Mouse (Mus musculus): ENCODE measurements around the gene Myo18b. TPM values are rescaled to one million over a fixed set of nuclear protein-coding genes. Genes with fewer than 3 reads are reported as not detected.

The Myo18b gene
- total and polyA plus RNA-seq, 3 experiments, result not detected

GRCm38 (mm10) chr5:112872999-112873398 is 23.2 kb downstream of the Myo18b start:
- Histone ChIP-seq H3K9me3 (replicated peaks; ENCODE audit: low read length) (peaks cover 96% of the 10 kb centered on the region), H3K9ac (ENCODE audit: insufficient read depth, low read depth) (no peak overlapping the region), H3K27ac (ENCODE audit: insufficient read depth, low read depth) (no peak overlapping the region), H3K4me3 (replicated peaks in 1 of 3; ENCODE audit: low read depth in 2 of 3, low read length in 2 of 3, poor library complexity in 1 of 3) (peak overlapping the region in 1 of 3 experiments; percentile 10), H3K36me3 (replicated peaks in 1 of 2; ENCODE audit: control insufficient read depth in 1 of 2, insufficient read depth in 1 of 2, low read length in 1 of 2) (no peaks in the 10 kb centered on the region), H3K27me3 (replicated peaks) (no peaks in the 10 kb centered on the region), H3K4me1 (ENCODE audit: control insufficient read depth in 1 of 2, insufficient read depth in 2 of 2) (no peaks in the 10 kb centered on the region), H3K79me2 (replicated peaks; ENCODE audit: control insufficient read depth, extremely low read depth, insufficient read depth, poor library complexity, severe bottlenecking) (no peaks in the 10 kb centered on the region), H3K4me2 (ENCODE audit: insufficient read depth, low read depth, poor library complexity, severe bottlenecking) (no peak overlapping the region)
- dilution Hi-C loops (cut with MboI; ENCODE audit: extremely low pct_ligation_motif_present, extremely low pct_unique_long_range_greater_than_20kb, low sequenced_read_pairs), result no loop called here
- no peak for TF ChIP-seq ZKSCAN1 (IDR thresholded peaks at IDR 0.05; ENCODE audit: borderline replicate concordance, low read depth, low read length)
- TF ChIP-seq GABPA (IDR thresholded peaks at IDR 0.05; ENCODE audit: insufficient replicate concordance, low read depth, low read length), result no peak
- TF ChIP-seq USF2 (conservative IDR thresholded peaks at IDR 0.05; ENCODE audit: low read depth, low read length), result no peak
- TF ChIP-seq SMC3 (IDR thresholded peaks at IDR 0.05; ENCODE audit: low read depth, low read length), result no peak
- TF ChIP-seq EP300 (IDR thresholded peaks at IDR 0.05; ENCODE audit: low read length), result no peak
- no peak for TF ChIP-seq MAZ (IDR thresholded peaks at IDR 0.05; ENCODE audit: low read depth, low read length)
- no peak for TF ChIP-seq MXI1 (IDR thresholded peaks at IDR 0.05; ENCODE audit: low read depth, low read length)
- no peak for TF ChIP-seq POLR2AphosphoS2 (IDR thresholded peaks at IDR 0.05; ENCODE audit: low read depth, low read length)
- TF ChIP-seq KAT2A (IDR thresholded peaks at IDR 0.05; ENCODE audit: insufficient replicate concordance, low read length), result no peak
- TF ChIP-seq UBTF (IDR thresholded peaks at IDR 0.05; ENCODE audit: low read depth, low read length), result no peak
- no peak for TF ChIP-seq MEF2A (IDR thresholded peaks at IDR 0.05; ENCODE audit: borderline replicate concordance, low read depth, low read length)
- no peak for TF ChIP-seq RAD21 (IDR thresholded peaks at IDR 0.05; ENCODE audit: low read depth, low read length)
- no peak for TF ChIP-seq NELFE (IDR thresholded peaks at IDR 0.05; ENCODE audit: low read depth, low read length)
- TF ChIP-seq ZMIZ1 (IDR thresholded peaks at IDR 0.05; ENCODE audit: low read depth, low read length), result no peak
- no peak for TF ChIP-seq TBP (conservative IDR thresholded peaks at IDR 0.05; ENCODE audit: low read depth, low read length)
- no peak for DNase-seq (ENCODE audit: extremely low read depth)
- in situ Hi-C loops (cut with MboI; ENCODE audit: low pct_ligation_motif_present, low pct_unique_long_range_greater_than_20kb, low sequenced_read_pairs), result loop anchor here (10.0 kb wide), 1 partner anchor 182 kb away; no protein-coding TSS in a partner anchor

DNA sequence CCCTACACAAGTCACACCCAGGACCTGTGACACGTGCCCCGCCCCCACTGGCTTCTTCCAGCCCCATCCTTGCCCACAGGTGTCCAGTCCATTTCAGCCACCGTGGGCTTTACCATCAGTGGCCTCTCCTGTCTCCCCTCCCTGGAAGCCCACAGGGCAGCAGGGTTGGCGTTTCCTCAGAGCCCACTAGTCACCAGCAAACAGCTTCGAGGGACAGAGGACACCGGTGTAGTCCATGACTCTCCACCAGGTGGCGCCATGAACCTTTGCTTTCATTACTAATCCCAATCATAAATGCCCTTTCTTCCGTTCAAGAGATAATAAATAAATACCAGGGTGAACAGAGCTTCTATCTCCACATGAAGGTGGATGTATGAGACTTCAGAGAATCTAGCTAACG is 25.4 kb downstream of the Myo18b start:
- no peak for DNase-seq (ENCODE audit: extremely low read depth)
- no peaks in the 10 kb centered on the region for H3K36me3 ChIP-seq (replicated peaks in 1 of 2; ENCODE audit: control insufficient read depth in 1 of 2, insufficient read depth in 1 of 2, low read length in 1 of 2)
- TF ChIP-seq RCOR1 (conservative IDR thresholded peaks at IDR 0.05; ENCODE audit: low read depth, low read length) (no peak), CTCF (conservative IDR thresholded peaks at IDR 0.05 in 1 of 2, IDR thresholded peaks at IDR 0.05 in 1 of 2; ENCODE audit: low read depth in 2 of 2, low read length in 2 of 2) (peak in 1 of 2 experiments; percentile 21; a peak in 2 of 4 replicates)
- H3K4me3 ChIP-seq (replicated peaks in 1 of 3; ENCODE audit: low read depth in 2 of 3, low read length in 2 of 3, poor library complexity in 1 of 3), result no peak overlapping the region
- H3K27ac ChIP-seq (ENCODE audit: insufficient read depth, low read depth), result no peak overlapping the region
- H3K9me3 ChIP-seq (replicated peaks; ENCODE audit: low read length), result peaks cover 97% of the 10 kb centered on the region
- in situ Hi-C loops (cut with MboI; ENCODE audit: low pct_ligation_motif_present, low pct_unique_long_range_greater_than_20kb, low sequenced_read_pairs), result loop anchor here (10.0 kb wide), 1 partner anchor 184 kb away; no protein-coding TSS in a partner anchor
- H3K27me3 ChIP-seq (replicated peaks), result no peaks in the 10 kb centered on the region
- dilution Hi-C loops (cut with MboI; ENCODE audit: extremely low pct_ligation_motif_present, extremely low pct_unique_long_range_greater_than_20kb, low sequenced_read_pairs), result no loop called here
- no peaks in the 10 kb centered on the region for H3K4me1 ChIP-seq (ENCODE audit: control insufficient read depth in 1 of 2, insufficient read depth in 2 of 2)
- no peak overlapping the region for H3K4me2 ChIP-seq (ENCODE audit: insufficient read depth, low read depth, poor library complexity, severe bottlenecking)
- no peak overlapping the region for H3K9ac ChIP-seq (ENCODE audit: insufficient read depth, low read depth)
- no peaks in the 10 kb centered on the region for H3K79me2 ChIP-seq (replicated peaks; ENCODE audit: control insufficient read depth, extremely low read depth, insufficient read depth, poor library complexity, severe bottlenecking)
